Mouse (Mus musculus) gastrocnemius, postnatal 14 days (tissue): Measurements from ENCODE around the gene Akt1s1. TPM values are rescaled to one million over a fixed set of nuclear protein-coding genes. Genes with fewer than 3 reads are reported as not detected.

Experiments
- DNase-seq: peaks from one replicate; pipeline ENCODE4 v3.0.0; 2021; ENCODE audit warnings: mixed read lengths
- intact Hi-C: fragments of 180-260 bp; cut with DNase I; formaldehyde crosslinking; loops from one replicate; pipeline ENCODE4 v1.15.1; 2025; ENCODE audit warnings: low total_unique reads
- total RNA-seq, 2 experiments: library from RNA; stranded (reverse); gene quantifications; 2 replicates each; pipeline ENCODE4 v1.2.3; 2021

The Akt1s1 gene
- total RNA-seq, 2 experiments from 2014 or later: 85.9 to 86.7 TPM

DNA sequence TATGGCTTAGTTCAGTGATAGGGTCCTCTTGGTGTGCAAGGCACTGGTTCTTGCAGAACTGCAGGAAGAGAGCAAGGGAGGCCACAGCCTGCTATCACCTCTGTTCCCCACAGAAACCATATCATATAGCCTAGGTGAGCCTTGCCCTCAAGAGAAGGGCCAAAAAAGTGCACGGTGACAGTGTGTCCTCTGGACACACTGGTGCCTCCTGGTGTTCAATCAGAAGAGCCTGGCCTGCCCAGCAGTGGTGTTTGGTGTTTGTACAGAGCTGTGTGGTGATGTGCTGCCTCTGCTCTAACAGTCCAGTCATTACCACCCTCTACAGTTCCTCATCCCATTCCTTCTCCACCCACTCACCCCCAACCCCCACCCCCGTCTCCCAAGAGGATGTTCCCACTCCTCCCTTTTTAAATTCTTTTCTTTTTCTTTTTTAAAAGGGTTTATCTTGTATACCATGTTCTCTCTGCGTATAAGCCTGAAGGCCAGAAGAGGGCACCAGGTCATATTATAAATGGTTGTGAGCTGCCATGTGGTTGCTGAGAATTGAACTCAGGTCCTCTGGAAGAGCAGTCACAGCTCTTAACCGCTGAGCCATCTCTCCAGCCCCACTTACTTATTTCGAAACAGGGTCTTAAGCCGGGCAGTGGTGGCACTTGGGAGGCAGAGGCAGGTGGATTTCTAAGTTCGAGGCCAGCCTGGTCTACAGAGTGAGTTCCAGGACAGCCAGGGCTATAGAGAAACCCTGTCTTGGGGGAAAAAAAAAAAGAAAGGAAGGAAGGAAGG, 26.9 kb upstream of the Akt1s1 start:
- intact Hi-C loops: no loop called here
- no peak for DNase-seq

GRCm38 (mm10) chr7:44823409-44823808, 25.4 kb upstream of the Akt1s1 start:
- intact Hi-C loops: no loop called here
- DNase-seq: peak; percentile 0

- DNase-seq: peak; percentile 80
- intact Hi-C loops: no loop called here
Measured at GRCm38 (mm10) chr7:44824872-44825271, 23.9 kb upstream of the Akt1s1 start.

DNA sequence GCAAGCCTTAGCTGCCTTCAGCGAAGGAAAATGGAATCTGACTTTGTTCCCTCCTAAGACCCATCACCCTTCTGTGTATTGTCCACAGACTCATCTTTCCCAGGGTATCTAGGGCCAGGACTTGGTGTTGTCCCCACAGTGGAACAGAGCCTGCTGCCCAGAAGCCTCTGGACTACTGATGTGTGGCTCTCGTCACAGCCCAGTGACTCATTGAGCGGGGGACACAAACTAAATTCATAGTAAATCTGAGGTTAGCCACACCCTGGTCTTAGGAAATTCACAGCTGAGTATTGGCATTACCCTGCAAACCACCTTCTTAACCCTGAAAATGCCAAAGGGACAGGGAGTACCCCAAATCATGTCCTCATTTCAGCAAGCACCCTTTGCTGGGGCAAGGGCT, 22.0 kb upstream of the Akt1s1 start:
- intact Hi-C loops: no loop called here
- no peak for DNase-seq

DNA sequence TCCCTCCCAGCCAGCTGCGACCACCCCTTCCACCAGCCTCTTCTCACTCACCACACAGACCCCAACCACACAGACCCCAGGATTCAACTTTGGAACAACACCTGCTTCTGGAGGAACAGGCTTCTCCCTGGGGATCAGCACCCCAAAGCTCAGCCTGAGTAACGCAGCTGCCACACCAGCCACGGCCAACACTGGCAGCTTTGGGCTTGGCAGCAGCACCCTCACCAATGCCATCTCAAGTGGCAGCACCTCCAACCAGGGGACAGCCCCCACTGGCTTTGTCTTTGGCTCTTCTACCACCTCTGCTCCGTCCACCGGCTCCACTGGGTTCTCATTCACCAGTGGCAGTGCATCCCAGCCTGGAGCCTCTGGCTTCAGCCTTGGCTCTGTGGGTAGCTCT, 20.1 kb upstream of the Akt1s1 start:
- intact Hi-C loops: no loop called here

DNA sequence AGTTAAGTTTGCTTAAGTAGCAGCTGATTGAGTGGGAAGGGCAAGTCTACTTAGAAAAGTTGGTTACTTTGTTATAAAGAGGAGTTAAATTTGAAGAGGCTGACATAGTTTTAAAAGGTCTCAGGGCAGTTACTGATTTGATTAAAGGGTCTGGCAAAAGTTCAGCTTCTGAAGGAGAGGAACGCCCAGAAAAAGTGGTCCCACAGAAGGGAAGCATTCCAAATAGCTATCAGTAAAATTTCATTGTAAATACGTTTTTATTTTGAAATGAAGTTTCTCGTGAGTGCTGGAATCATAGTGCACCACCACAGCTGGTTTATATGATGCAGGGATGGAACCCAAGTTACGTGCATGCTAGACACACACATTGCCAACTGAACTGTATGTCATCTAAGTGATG, 16.0 kb upstream of the Akt1s1 start:
- intact Hi-C loops: no loop called here
- DNase-seq: no peak

More for the DNA sequence above, 20.1 kb upstream of the Akt1s1 start:
- DNase-seq: no peak

GRCm38 (mm10) chr7:44835373-44836015, 13.3 kb upstream of the Akt1s1 start:
- DNase-seq: no peak
- intact Hi-C loops: no loop called here

DNA sequence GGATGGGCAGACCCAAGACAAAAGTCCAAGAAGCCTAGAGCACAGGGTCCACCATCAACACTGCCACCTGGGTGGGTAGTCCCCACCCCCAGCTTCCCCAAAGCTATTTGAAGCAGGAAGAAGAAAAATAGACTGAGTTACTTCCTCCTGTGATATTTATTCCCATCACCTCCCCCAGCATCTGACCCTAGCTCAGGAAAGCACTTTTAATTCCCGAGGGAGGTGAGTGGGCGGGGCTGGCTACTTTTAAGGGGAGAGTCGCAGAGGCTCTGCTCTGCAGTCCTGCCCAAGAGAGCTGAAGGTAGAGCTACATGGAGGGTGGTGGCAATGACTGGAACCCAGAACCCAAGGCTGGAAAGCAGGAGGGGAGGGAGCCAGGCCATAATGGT, 12.8 kb upstream of the Akt1s1 start:
- DNase-seq: no peak
- intact Hi-C loops: no loop called here

DNA sequence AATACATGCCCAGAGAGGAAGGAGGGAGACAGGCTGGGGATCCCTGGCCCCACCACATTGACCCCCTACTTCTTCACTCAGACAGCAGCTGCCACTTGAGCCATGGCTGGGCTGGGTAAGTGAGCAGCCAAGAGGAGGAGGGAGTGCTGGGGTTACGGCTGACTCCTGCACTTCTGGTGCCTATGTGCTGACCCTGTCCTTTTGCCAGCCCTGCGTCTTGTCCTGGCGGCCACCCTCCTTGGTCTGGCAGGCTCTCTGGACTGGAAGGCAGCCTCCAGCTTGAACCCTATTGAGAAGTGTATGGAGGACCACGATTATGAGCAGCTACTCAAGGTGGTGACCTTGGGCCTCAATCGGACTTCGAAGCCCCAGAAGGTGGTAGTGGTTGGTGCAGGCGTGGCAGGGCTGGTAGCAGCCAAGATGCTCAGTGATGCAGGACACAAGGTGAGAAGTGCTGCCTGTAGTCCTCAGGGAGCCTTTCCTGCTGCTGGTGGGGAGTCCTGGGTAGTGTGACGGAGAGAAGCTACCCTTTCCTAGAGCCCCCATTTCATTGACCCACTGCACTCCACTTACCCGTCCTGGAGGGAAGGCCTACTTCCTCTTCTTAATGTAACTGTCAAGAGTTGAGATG, 12.3 kb upstream of the Akt1s1 start:
- peak; percentile 63 for DNase-seq
- intact Hi-C loops: no loop called here

- intact Hi-C loops: no loop called here
- no peak for DNase-seq
Measured at GRCm38 (mm10) chr7:44838073-44838472, 10.7 kb upstream of the Akt1s1 start.

- intact Hi-C loops: no loop called here
- DNase-seq: no peak
Measured at GRCm38 (mm10) chr7:44839171-44839490, 9.7 kb upstream of the Akt1s1 start.

GRCm38 (mm10) chr7:44839491-44840191, 9.2 kb upstream of the Akt1s1 start:
- intact Hi-C loops: no loop called here
- DNase-seq: peak; percentile 53

GRCm38 (mm10) chr7:44840426-44840825, 8.4 kb upstream of the Akt1s1 start:
- intact Hi-C loops: no loop called here
- no peak for DNase-seq

GRCm38 (mm10) chr7:44841825-44842463, 6.8 kb upstream of the Akt1s1 start:
- intact Hi-C loops: no loop called here

GRCm38 (mm10) chr7:44845006-44845405, 3.8 kb upstream of the Akt1s1 start:
- no peak for DNase-seq
- intact Hi-C loops: no loop called here

More at GRCm38 (mm10) chr7:44841825-44842463, 6.8 kb upstream of the Akt1s1 start:
- no peak for DNase-seq

GRCm38 (mm10) chr7:44846804-44847203, 2.0 kb upstream of the Akt1s1 start:
- intact Hi-C loops: no loop called here
- no peak for DNase-seq

DNA sequence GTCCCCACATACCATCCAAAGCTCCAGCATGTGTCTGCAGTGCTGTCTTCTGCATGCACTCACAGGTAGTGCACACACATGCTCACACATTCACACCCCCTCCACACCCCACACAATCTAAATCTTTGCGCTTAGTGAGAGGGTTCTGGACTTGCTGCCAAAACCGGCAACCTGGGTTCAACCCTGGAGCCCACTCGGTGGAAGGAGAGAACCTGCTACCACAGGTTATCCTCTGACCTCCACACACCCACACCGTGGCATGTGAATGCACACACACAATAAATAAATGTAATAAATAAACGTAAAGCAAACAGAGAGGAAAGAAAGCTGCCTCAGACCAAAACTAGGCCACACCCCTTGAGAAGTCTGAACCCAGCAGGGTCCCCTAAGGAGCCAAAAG, 1.0 kb upstream of the Akt1s1 start:
- no peak for DNase-seq
- intact Hi-C loops: no loop called here

DNA sequence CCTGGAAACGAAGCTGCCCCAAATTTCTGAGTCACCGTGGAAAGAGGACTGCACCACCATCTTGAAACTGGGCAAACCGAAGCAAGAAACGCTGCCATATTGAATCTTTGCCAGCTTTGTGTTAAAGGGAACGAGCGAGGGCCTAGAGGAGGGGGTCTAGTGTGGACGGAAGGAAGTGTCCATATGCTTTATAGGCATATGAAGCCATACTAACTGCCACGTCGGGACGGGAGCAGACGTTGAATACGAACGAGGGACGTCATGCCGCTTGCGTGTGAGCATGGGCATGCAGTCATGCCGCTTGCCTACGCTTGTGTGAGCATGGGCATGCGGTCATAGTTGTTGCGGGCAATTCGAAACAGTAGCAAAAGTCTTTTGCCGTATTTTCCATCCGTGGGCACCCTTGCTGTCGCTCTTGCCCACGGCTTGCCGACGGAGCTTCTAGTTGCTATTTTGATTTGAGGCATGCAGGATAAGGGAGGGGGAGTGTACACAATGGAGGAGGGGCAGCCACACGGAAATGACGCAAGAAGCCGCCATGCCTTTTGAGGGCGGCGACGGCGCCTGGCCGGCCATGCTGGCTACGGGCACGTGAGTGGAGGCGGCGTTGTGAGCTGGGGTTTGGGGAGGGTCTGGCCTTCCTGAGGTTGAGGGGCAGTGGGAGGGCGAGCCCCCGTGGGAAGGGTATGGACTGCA, 773 bp downstream of the Akt1s1 start:
- DNase-seq: peak; percentile 92
- intact Hi-C loops: no loop called here

- peak; percentile 81 for DNase-seq
- intact Hi-C loops: no loop called here
Measured at GRCm38 (mm10) chr7:44850146-44850545, 1.4 kb downstream of the Akt1s1 start.
